Mouse (Mus musculus) cerebellum, postnatal 36 days (tissue): ENCODE data around the gene Dnm3.

ENCODE experiments used
- DNase-seq, 2 experiments: peaks; one replicate each; pipeline ENCODE4 v3.0.0; 2021 to 2022; ENCODE audit warnings: mixed read lengths in 2 of 2

Gene Dnm3

DNA sequence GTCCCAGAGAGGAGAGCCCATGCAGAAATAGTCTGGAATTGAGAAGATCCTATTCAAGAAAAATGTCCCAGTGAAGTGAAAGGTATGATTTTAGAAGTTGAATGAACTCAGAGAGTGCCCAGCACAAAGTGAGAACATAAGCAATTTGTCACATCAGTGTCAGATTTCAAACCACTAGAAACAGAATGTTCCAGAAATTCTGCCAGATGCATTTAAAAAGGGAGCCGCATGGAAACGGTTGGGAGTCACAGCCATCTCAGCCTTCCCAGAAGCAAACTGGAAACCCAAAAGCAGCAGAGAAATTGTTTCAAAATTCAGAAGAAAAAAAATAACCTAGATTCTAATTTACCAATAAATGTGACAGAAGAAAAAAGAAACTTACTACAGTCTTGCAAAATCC is 154.7 kb downstream of the Dnm3 start:
- DNase-seq, result no peak

GRCm38 (mm10) chr1:162313451-162314276 is 164.2 kb downstream of the Dnm3 start:
- DNase-seq, result peak in 1 of 2 experiments; percentile 14

- DNase-seq, result no peak
Measured at GRCm38 (mm10) chr1:162312621-162313020, 165.2 kb downstream of the Dnm3 start.

GRCm38 (mm10) chr1:162312152-162312551 is 165.7 kb downstream of the Dnm3 start:
- DNase-seq, result no peak

GRCm38 (mm10) chr1:162305247-162305646 is 172.6 kb downstream of the Dnm3 start:
- no peak for DNase-seq

DNA sequence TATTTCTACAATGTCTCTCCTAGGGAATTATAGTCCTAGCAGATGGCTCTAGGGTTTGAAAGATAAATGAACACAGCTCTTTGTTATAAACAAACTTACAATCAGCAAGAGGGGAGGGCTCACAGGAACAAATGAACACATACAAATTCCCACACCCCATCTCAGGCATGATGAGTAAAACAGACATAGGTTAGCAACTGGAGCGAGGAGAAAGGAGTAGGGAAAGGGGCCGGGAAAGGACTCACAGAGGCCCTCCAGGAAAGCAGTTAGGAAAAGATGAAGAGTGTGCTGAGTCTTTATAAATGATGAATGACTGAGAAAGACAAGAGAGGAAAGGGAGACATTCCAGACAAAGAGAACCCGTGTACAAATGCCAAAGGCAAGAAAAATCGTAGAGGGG is 175.4 kb downstream of the Dnm3 start:
- no peak for DNase-seq

- DNase-seq, result no peak
Measured at GRCm38 (mm10) chr1:162299558-162300319, 178.1 kb downstream of the Dnm3 start.

- no peak for DNase-seq
Measured at GRCm38 (mm10) chr1:162298527-162298926, 179.3 kb downstream of the Dnm3 start.

DNA sequence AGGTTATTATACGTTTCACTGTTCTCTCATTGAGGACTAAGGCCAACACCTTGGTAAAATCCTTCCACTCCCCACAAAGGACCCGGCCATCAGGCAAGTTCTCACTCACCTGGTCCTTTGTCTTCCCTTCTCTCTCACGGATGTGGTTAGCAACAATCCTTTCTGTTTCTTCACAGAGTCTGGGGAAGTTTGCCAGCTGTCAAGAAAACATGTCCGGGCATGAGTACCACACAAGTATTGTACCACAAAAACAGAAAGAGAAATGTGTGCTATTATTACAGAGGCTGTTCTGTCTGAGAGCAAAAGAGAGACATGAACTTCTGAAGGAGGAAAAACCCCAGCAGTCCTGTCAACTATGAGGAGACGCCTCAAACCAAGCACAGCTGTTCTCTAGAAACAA is 182.4 kb downstream of the Dnm3 start:
- no peak for DNase-seq

DNA sequence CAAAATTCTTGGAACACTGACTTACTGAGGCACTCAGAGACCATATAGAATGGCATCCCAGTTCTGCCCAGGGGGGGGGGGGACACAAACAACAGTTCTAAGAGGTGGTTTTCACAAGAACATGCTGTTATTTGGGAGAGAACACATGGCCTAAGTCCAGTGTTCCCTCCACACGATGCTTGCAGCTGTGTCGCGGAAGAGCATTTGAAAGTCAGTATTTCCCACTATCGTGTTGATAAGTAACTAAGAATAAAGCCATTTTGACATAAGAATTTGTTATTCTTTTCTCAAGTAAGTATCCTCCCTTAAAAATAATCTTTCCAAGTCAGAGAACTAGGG is 183.3 kb downstream of the Dnm3 start:
- DNase-seq, result no peak

- DNase-seq, result no peak
Measured at GRCm38 (mm10) chr1:162293732-162294571, 183.9 kb downstream of the Dnm3 start.

- DNase-seq, result peak in 1 of 2 experiments; percentile 10
Measured at GRCm38 (mm10) chr1:162286910-162287309, 190.9 kb downstream of the Dnm3 start.

- DNase-seq, result no peak
Measured at GRCm38 (mm10) chr1:162281981-162282381, 195.9 kb downstream of the Dnm3 start.

- no peak for DNase-seq
Measured at GRCm38 (mm10) chr1:162280052-162280451, 197.8 kb downstream of the Dnm3 start.

- DNase-seq, result no peak
Measured at GRCm38 (mm10) chr1:162276011-162276410, 201.8 kb downstream of the Dnm3 start.

DNA sequence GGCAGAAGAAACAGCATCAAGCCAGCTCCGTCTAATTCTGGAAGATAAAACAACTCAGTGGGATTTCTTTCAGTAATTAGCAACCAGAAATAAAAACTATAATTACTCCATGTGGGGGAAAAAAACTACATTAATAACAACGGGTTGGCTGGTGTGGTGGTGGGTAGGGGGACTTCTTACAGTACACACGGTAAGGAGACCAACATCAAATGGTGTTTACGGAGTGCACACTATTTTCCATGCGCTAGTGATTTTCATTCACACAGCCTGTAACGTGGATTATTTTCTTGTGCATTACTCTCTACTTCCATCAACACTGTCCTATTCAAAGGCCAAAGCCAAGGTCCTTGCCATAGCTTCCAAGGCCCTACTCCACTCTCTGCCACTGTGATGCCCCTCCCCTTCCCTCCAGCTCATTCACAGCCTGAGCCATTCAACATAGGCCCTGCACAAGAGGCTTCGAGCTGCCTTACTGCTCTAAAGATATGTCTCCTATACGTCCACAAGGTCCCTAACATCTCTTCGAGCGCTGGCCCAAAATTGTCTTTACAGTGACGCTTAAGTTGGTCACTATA is 203.1 kb downstream of the Dnm3 start:
- no peak for DNase-seq

DNA sequence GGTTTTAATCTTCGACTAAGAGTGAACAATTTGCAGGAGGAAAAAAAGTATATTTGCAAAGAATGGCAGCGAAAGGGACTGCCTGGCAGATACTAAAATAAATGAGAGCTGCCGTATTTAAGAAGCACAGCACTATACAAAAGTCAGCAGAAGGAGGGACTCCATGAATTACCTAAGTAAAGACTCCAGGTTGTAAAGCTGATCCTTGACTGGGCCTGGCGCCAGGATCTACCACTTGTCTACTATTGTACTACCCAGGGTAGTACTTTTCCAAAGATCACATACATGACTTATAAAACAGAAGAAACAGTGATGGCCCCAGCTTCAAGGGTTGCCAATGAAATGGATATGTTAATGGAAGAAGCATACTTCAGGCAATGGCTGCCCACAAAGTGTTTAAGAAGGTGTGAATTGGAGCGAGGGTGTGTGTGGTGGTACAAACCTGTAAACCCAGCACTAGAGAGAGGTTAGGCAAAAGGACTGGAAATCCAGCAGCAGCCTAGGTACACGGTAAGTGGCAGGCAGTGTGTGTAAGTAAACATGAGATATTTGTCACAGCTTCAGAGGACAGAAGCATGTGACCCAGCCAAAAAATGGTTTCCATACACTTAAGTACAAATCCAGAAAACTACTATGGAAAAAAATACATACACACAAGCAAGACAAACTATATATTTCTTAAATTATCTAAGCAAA is 220.8 kb downstream of the Dnm3 start:
- peak in 1 of 2 experiments; percentile 9 for DNase-seq

DNA sequence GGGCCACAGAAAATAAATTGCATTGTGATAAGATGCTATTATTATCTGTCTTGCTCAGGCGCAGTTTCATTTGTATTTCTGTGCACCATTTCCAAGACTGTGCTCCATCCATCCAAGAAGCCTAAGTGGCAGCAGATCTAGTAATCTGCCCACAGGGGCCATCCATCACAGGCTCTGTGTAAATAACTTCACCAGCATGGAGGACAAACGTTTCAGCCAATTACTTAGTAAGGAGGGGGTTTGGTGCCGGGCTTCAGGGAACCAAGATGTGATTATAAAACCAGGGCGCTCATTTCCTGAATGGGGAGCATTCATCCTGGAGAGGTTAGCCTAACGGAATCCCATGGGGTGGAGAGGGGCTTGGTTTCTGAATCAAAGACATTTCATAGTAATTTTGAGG is 222.9 kb downstream of the Dnm3 start:
- DNase-seq, result no peak

DNA sequence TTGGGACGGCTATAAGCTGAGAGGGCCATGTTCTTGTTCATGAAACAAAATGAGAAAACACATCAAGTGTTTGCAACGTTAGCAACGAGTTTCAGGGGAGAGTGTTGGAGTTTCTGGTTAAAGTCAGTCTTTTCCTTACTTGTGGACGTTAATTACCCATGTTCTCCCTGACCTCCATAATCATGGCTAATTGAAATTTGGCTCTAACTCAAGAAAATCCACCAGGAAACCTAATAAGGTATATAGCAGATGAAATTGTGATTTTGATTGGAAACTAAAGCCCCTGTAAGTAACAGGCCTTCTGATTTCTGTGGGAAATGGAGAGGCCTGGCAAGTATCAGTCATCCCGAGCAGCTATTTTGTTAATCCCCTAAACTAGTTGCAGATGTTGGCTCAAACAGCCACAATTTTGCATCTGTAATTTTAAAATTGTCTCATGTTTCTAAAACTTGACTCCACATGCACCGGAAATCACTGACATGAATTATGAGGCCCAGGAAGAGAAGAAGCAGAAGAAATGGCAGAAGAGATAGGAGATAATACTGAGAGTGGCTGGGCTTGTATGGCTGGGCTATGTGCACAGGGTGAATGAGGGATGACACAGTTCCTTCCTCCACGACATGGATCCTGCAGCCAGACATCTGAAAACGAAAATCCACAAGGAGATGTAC is 223.7 kb downstream of the Dnm3 start:
- DNase-seq, result no peak

DNA sequence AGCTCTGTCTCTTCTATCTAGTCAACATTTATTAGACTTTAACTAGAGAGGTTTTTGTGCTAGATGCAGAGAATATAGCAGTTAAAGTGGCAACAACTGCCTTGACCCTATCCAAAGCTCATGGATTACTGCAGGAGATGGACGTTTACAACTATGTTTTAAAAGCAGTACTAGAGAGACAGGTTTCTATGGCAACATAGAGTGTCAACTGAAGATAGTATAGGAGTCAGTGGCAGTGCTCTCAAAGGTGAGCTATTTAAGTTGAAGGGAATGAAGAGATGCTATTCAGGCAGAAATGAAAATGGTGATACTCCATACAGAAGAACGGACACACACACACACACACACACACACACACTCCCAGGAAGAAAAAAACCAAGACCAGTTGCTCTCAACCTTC is 225.0 kb downstream of the Dnm3 start:
- no peak for DNase-seq

GRCm38 (mm10) chr1:162247216-162247615 is 230.6 kb downstream of the Dnm3 start:
- no peak for DNase-seq

GRCm38 (mm10) chr1:162243651-162243990 is 234.2 kb downstream of the Dnm3 start:
- DNase-seq, result no peak
